Mouse (Mus musculus): ENCODE results near the gene Isg20l2. TPM values are rescaled to one million over a fixed set of nuclear protein-coding genes. Genes with fewer than 3 reads are reported as not detected.

Isg20l2 gene
- polyA plus RNA-seq, 1 experiment: 18.4 TPM

DNA sequence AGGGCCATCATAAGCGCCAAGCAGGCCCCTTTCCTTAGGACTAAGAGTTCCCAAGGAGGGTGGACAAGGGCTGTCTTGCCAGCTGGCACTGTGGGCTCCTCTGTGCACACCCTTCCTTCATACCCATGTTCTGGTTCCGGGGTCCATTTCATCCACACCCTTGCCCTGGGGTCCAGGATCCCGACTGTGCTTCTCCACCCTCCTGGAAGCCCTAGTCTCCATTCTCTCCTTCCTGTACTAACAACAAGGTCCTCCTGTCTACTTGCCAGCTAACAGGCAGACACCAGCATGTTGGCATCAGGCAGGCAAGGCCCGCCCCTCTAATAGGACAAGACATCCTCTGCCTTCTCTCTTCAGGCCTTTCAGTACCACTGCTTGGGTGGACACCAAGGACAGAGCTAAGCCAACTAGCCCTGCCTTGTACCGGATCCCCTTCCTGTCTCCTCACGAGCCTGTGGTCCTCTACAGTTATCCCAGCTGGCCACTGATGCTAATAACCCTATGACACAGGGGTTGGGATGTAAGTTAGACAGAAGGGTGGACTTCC is 51.2 kb downstream of the Isg20l2 start:
- 73% methylated on average over 6 of the region's 6 CpGs for WGBS

GRCm38 (mm10) chr3:87981894-87982835 is 52.1 kb downstream of the Isg20l2 start:
- WGBS: 33% methylated on average over 12 of the region's 12 CpGs
- no peak overlapping the region; the same call in 1 of the 2 replicates for H3K27ac ChIP-seq (ENCODE audit: control insufficient read depth, insufficient read depth, low read depth, low read length, poor library complexity)
- H3K4me1 ChIP-seq (ENCODE audit: control insufficient read depth, insufficient read depth, low read length): no peaks in the 10 kb centered on the region
- H3K4me3 ChIP-seq (replicated peaks; ENCODE audit: control insufficient read depth, low read depth, low read length): no peak overlapping the region
- TF ChIP-seq CTCF (IDR thresholded peaks at IDR 0.05; ENCODE audit: control insufficient read depth, insufficient read depth, low read length): no peak

More for the DNA sequence above, 51.2 kb downstream of the Isg20l2 start:
- Histone ChIP-seq H3K4me1 (ENCODE audit: control insufficient read depth, insufficient read depth, low read length) (no peaks in the 10 kb centered on the region), H3K27ac (ENCODE audit: control insufficient read depth, insufficient read depth, low read depth, low read length, poor library complexity) (no peak overlapping the region), H3K4me3 (replicated peaks; ENCODE audit: control insufficient read depth, low read depth, low read length) (no peak overlapping the region)
- TF ChIP-seq POLR2A (IDR thresholded peaks at IDR 0.05; ENCODE audit: borderline replicate concordance, control insufficient read depth, low read depth, low read length) (no peak), CTCF (IDR thresholded peaks at IDR 0.05; ENCODE audit: control insufficient read depth, insufficient read depth, low read length) (no peak)

DNA sequence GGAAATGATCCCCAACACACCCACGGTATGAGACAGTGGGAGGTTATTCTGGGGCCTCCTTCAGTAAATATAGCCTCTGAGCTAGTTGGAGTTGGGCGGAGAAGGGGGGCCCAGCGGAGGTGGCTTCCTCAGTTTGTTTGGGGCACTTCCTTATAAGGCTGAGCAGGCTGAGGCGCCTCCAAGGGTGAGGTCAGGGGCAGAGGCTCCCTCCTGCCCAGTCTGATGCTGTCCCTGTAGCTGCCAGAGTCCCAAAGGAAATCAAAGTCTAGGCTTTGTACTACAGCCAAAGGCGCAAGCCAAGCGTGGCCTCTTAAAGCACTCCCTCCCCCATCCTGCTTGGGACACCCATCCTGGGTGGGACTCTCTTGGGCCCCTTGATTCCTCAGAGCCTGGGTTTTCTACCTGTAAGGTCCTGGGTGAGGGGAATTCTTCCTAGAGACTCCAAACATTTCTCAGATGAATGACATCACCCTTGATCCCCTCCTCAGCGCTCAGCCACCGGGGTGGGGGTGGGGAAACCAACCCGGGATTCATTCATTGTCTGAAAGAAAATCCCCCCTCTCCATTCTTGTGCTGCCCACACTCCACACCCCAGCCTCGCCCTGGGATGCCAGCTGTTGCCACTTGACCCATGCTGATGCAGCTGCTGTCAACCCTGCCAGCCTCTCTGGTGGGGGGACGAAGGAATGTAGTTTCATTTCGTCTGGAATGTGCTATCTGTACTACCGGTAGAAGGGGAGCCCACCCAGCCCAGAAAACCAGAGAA is 52.9 kb downstream of the Isg20l2 start:
- Histone ChIP-seq H3K4me3 (replicated peaks; ENCODE audit: control insufficient read depth, low read depth, low read length) (no peak overlapping the region), H3K4me1 (ENCODE audit: control insufficient read depth, insufficient read depth, low read length) (no peaks in the 10 kb centered on the region), H3K27ac (ENCODE audit: control insufficient read depth, insufficient read depth, low read depth, low read length, poor library complexity) (no peak overlapping the region)
- WGBS: 17% methylated on average over 13 of the region's 13 CpGs
- no peak for TF ChIP-seq CTCF (IDR thresholded peaks at IDR 0.05; ENCODE audit: control insufficient read depth, insufficient read depth, low read length)

GRCm38 (mm10) chr3:87983627-87984026 is 53.5 kb downstream of the Isg20l2 start:
- H3K4me3 ChIP-seq (replicated peaks; ENCODE audit: control insufficient read depth, low read depth, low read length): no peak overlapping the region
- no peaks in the 10 kb centered on the region for H3K4me1 ChIP-seq (ENCODE audit: control insufficient read depth, insufficient read depth, low read length)
- WGBS: 80% methylated on average over 6 of the region's 6 CpGs
- TF ChIP-seq POLR2A (IDR thresholded peaks at IDR 0.05; ENCODE audit: borderline replicate concordance, control insufficient read depth, low read depth, low read length) (no peak), CTCF (IDR thresholded peaks at IDR 0.05; ENCODE audit: control insufficient read depth, insufficient read depth, low read length) (no peak)
- no peak overlapping the region for H3K27ac ChIP-seq (ENCODE audit: control insufficient read depth, insufficient read depth, low read depth, low read length, poor library complexity)

GRCm38 (mm10) chr3:87984094-87984493 is 54.0 kb downstream of the Isg20l2 start:
- TF ChIP-seq POLR2A (IDR thresholded peaks at IDR 0.05; ENCODE audit: borderline replicate concordance, control insufficient read depth, low read depth, low read length) (no peak), CTCF (IDR thresholded peaks at IDR 0.05; ENCODE audit: control insufficient read depth, insufficient read depth, low read length) (no peak)
- Histone ChIP-seq H3K27ac (ENCODE audit: control insufficient read depth, insufficient read depth, low read depth, low read length, poor library complexity) (no peak overlapping the region), H3K4me1 (ENCODE audit: control insufficient read depth, insufficient read depth, low read length) (no peaks in the 10 kb centered on the region), H3K4me3 (replicated peaks; ENCODE audit: control insufficient read depth, low read depth, low read length) (no peak overlapping the region)
- WGBS: 40% methylated on average over 3 of the region's 3 CpGs

- no peak for TF ChIP-seq CTCF (IDR thresholded peaks at IDR 0.05; ENCODE audit: control insufficient read depth, insufficient read depth, low read length)
- TF ChIP-seq POLR2A (IDR thresholded peaks at IDR 0.05; ENCODE audit: borderline replicate concordance, control insufficient read depth, low read depth, low read length): no peak
- H3K4me3 ChIP-seq (replicated peaks; ENCODE audit: control insufficient read depth, low read depth, low read length): no peak overlapping the region
- 62% methylated on average over 12 of the region's 12 CpGs for WGBS
- no peak overlapping the region for H3K27ac ChIP-seq (ENCODE audit: control insufficient read depth, insufficient read depth, low read depth, low read length, poor library complexity)
- H3K4me1 ChIP-seq (ENCODE audit: control insufficient read depth, insufficient read depth, low read length): no peaks in the 10 kb centered on the region
Observed at GRCm38 (mm10) chr3:87985505-87986320, 55.6 kb downstream of the Isg20l2 start.

DNA sequence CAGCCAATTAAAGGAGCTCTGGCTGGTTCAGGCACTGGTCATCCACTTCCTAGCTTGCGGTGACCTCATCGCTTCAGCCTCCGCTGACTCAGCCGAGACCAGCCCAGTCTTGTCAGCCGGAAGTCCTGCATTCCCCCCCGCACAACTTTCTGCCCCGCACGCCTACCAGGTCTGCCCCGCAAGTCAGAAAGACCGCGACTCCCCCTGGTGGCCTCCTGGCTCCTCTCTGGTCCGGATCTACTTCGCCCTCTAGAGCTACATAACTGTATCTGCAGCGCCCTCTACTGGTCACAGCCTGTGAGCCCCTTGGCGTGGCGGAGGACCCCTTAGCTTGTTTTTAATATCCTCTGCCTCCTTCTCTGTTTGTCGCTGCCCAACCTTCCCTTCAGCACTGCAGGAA is 56.8 kb downstream of the Isg20l2 start:
- 2% methylated on average over 17 of the region's 17 CpGs for WGBS
- no peak overlapping the region for H3K27ac ChIP-seq (ENCODE audit: control insufficient read depth, insufficient read depth, low read depth, low read length, poor library complexity)
- no peak overlapping the region for H3K4me3 ChIP-seq (replicated peaks; ENCODE audit: control insufficient read depth, low read depth, low read length)
- no peaks in the 10 kb centered on the region for H3K4me1 ChIP-seq (ENCODE audit: control insufficient read depth, insufficient read depth, low read length)
- TF ChIP-seq POLR2A (IDR thresholded peaks at IDR 0.05; ENCODE audit: borderline replicate concordance, control insufficient read depth, low read depth, low read length) (no peak), CTCF (IDR thresholded peaks at IDR 0.05; ENCODE audit: control insufficient read depth, insufficient read depth, low read length) (peak; percentile 87)

Data from bone marrow, adult 2 months (tissue).